Mouse (Mus musculus) olfactory bulb, adult 2 months (tissue): ENCODE data around the gene Phlda2.

Experiments used
- CTCF ChIP-seq: fragments of 200-500 bp; IDR thresholded peaks from 2 replicates; pipeline ENCODE4 v1.5.1; 2012; ENCODE audit warnings: low read depth, mild to moderate bottlenecking, low read length, moderate library complexity; ENCODE audit not compliant: insufficient read depth
- POLR2A ChIP-seq: fragments of 200-500 bp; IDR thresholded peaks from 2 replicates; pipeline ENCODE4 v1.6.1; 2012; ENCODE audit warnings: mild to moderate bottlenecking, low read depth, low read length, moderate library complexity; ENCODE audit not compliant: insufficient read depth

GRCm38 (mm10) chr7:143474811-143475210 is 28.1 kb downstream of the Phlda2 start:
- TF ChIP-seq POLR2A (no peak), CTCF (no peak)
